16 mouse cellular contexts compared by ENCODE assay signal in the genomic region with DNA sequence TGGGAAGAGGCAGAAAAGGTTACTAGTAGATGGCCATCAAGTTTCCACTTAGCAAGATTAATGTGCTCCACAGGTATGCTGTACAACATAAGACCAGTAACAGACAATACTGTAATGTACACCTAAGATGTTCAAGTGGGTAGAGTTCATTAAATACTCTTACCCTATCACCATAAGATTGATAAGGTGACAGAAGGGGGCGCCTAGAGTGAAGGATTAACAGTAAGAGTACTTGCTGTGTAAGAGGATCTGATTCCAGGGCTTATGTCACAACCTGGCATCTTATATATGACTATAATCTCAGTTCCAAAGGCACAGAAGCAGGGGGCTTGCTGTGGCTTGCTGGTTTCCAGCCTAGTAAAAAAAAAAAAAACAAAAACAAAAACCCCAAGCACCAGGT. TPM values are rescaled to one million over a fixed set of nuclear protein-coding genes. Genes with fewer than 3 reads are reported as not detected.
DNase-seq lines count a peak whose midpoint lies in the region; ATAC-seq and TF ChIP-seq lines count a peak whose summit lies in the region.
"Had no signal": no experiment of that assay in that cellular context is flagged by ENCODE, and none has a peak within 500 bp of the region (broad histone marks: within the 10 kb centered on the region; RNA-seq: fewer than 3 reads in every experiment).

No protein-coding gene starts in this region.

- peak; percentile 40 for ATAC-seq in intestine, embryonic 16.5 days
- no peak for ATAC-seq in intestine, embryonic 15.5 days
- peak; percentile 30; the same call in 1 of the 2 replicates for ATAC-seq in neutrophil, adult 5-6 weeks (ENCODE audit: extremely low read depth, insufficient number of reproducible peaks, low FRiP score, poor library complexity, severe bottlenecking)
- ATAC-seq: lung, postnatal 0 days had no signal

- no peak for TF ChIP-seq POLR2A in thymus, adult 2 months (IDR thresholded peaks at IDR 0.05; ENCODE audit: control insufficient read depth, extremely low read depth, insufficient read depth, low read length, poor library complexity)

- H3K4me2 ChIP-seq in intestine, embryonic 16.5 days (ENCODE audit: low read depth, low read length) = no peak overlapping the region
- H3K4me2 ChIP-seq in intestine, embryonic 15.5 days (replicated peaks) = no peak overlapping the region
- H3K4me2 ChIP-seq: embryonic facial prominence, embryonic 13.5 days; heart, embryonic 13.5 days; liver, embryonic 11.5 days; midbrain, embryonic 11.5 days; neural tube, embryonic 15.5 days had no signal

- H3K4me3 ChIP-seq in intestine, embryonic 16.5 days (ENCODE audit: low read length) = no peak overlapping the region
- H3K4me3 ChIP-seq in intestine, embryonic 15.5 days (replicated peaks) = no peak overlapping the region
- H3K4me3 ChIP-seq in thymus, adult 2 months (ENCODE audit: control insufficient read depth, insufficient read depth, low read length) = no peak overlapping the region
- no peak overlapping the region for H3K4me3 ChIP-seq in hindbrain, embryonic 10.5 days
- H3K4me3 ChIP-seq: embryonic facial prominence, embryonic 13.5 days; heart, embryonic 13.5 days; neural tube, embryonic 15.5 days had no signal

- no peak for TF ChIP-seq CTCF in thymus, adult 2 months (IDR thresholded peaks at IDR 0.05; ENCODE audit: borderline replicate concordance, control insufficient read depth, extremely low read depth, insufficient read depth, low read length, poor library complexity)

- peak; percentile 62 for DNase-seq in thymus, adult 2 months
- DNase-seq in thymus, adult 18-20 months = no peak
- DNase-seq in hindbrain, embryonic 10.5 days (ENCODE audit: low spot score) = no peak
- DNase-seq in cerebellum, postnatal 14 days = no peak
- DNase-seq in heart, postnatal 25 days (ENCODE audit: low spot score) = no peak
- DNase-seq: kidney, adult 11 months; kidney, postnatal 14 days had no signal

- intact Hi-C loops in heart, postnatal 25 days (cut with DNase I) = no loop called here

- no peaks in the 10 kb centered on the region for H3K36me3 ChIP-seq in intestine, embryonic 16.5 days (ENCODE audit: control insufficient read depth, insufficient read depth, low read length)
- no peaks in the 10 kb centered on the region for H3K36me3 ChIP-seq in intestine, embryonic 15.5 days
- no peaks in the 10 kb centered on the region for H3K36me3 ChIP-seq in thymus, adult 2 months (ENCODE audit: control insufficient read depth, insufficient read depth, low read length)
- H3K36me3 ChIP-seq in hindbrain, embryonic 10.5 days = no peaks in the 10 kb centered on the region
- H3K36me3 ChIP-seq: embryonic facial prominence, embryonic 13.5 days; heart, embryonic 13.5 days; neural tube, embryonic 15.5 days had no signal

- H3K27ac ChIP-seq in intestine, embryonic 16.5 days (ENCODE audit: low read length) = no peak overlapping the region
- H3K27ac ChIP-seq in intestine, embryonic 15.5 days = no peak overlapping the region
- H3K27ac ChIP-seq in thymus, adult 2 months (ENCODE audit: control insufficient read depth, insufficient read depth, low read length) = no peak overlapping the region
- no peak overlapping the region for H3K27ac ChIP-seq in hindbrain, embryonic 10.5 days
- H3K27ac ChIP-seq: embryonic facial prominence, embryonic 13.5 days; heart, embryonic 13.5 days; neural tube, embryonic 15.5 days had no signal

- no peaks in the 10 kb centered on the region for H3K9me3 ChIP-seq in intestine, embryonic 16.5 days (ENCODE audit: control insufficient read depth, low read length)
- H3K9me3 ChIP-seq in intestine, embryonic 15.5 days = no peaks in the 10 kb centered on the region
- H3K9me3 ChIP-seq in hindbrain, embryonic 10.5 days = 0 out of 2 replicates have a peak, but pooled peaks cover 4% of the 10 kb centered on the region
- H3K9me3 ChIP-seq: embryonic facial prominence, embryonic 13.5 days; neural tube, embryonic 15.5 days had no signal

- no peak overlapping the region for H3K9ac ChIP-seq in intestine, embryonic 16.5 days (ENCODE audit: low read depth, low read length)
- no peak overlapping the region for H3K9ac ChIP-seq in intestine, embryonic 15.5 days
- H3K9ac ChIP-seq: embryonic facial prominence, embryonic 13.5 days; heart, embryonic 13.5 days; neural tube, embryonic 15.5 days had no signal

- no peaks in the 10 kb centered on the region for H3K27me3 ChIP-seq in intestine, embryonic 16.5 days (replicated peaks; ENCODE audit: control insufficient read depth, insufficient read depth, low read length)
- H3K27me3 ChIP-seq in intestine, embryonic 15.5 days (replicated peaks) = no peaks in the 10 kb centered on the region
- no peaks in the 10 kb centered on the region for H3K27me3 ChIP-seq in thymus, adult 2 months (ENCODE audit: control insufficient read depth, insufficient read depth, low read length)
- H3K27me3 ChIP-seq in hindbrain, embryonic 10.5 days (ENCODE audit: insufficient read depth, poor library complexity, severe bottlenecking) = no peaks in the 10 kb centered on the region
- H3K27me3 ChIP-seq: embryonic facial prominence, embryonic 13.5 days; heart, embryonic 13.5 days; neural tube, embryonic 15.5 days had no signal

- 17% methylated on average over 1 of the region's 1 CpGs for WGBS in intestine, embryonic 16.5 days
- WGBS in intestine, embryonic 15.5 days = 18% methylated on average over 1 of the region's 1 CpGs
- WGBS in thymus, adult 2 months = 21% methylated on average over 1 of the region's 1 CpGs
- 33% methylated on average over 1 of the region's 1 CpGs for WGBS in hindbrain, embryonic 10.5 days

- H3K4me1 ChIP-seq in intestine, embryonic 16.5 days (ENCODE audit: control insufficient read depth, insufficient read depth, low read length) = no peaks in the 10 kb centered on the region
- no peaks in the 10 kb centered on the region for H3K4me1 ChIP-seq in intestine, embryonic 15.5 days (replicated peaks)
- peaks cover 8% of the 10 kb centered on the region for H3K4me1 ChIP-seq in thymus, adult 2 months (replicated peaks; ENCODE audit: control insufficient read depth, insufficient read depth, low read length)
- no peaks in the 10 kb centered on the region for H3K4me1 ChIP-seq in hindbrain, embryonic 10.5 days (replicated peaks)
- H3K4me1 ChIP-seq: embryonic facial prominence, embryonic 13.5 days; heart, embryonic 13.5 days; neural tube, embryonic 15.5 days had no signal

RNA-seq across cellular contexts. Expression of gene Casp8, which starts 16.9 kb away (rescaled TPM):
- polyA plus RNA-seq in intestine, embryonic 16.5 days (2015; fragmentation: Nextera tagmentation; extraction: Ambion mirVana) = 54.3 and 56.4 TPM in 2 replicates
- polyA plus RNA-seq in intestine, embryonic 15.5 days (2015; fragmentation: Nextera tagmentation; extraction: Ambion mirVana) = 51.6 and 52.8 TPM in 2 replicates
- 12.0 and 12.3 TPM in 2 replicates for polyA plus RNA-seq in thymus, adult 2 months (2012; rRNA removed)
- total RNA-seq in neutrophil, adult 5-6 weeks (2017) = 90.5 and 99.0 TPM in 2 replicates
- 13.0 and 13.8 TPM in 2 replicates for polyA plus RNA-seq in hindbrain, embryonic 10.5 days (2016; fragmentation: Nextera tagmentation; extraction: Ambion mirVana)
- total RNA-seq in heart, postnatal 25 days (2021) = 1 to 10 TPM; 8.0 to 8.2 TPM
